Mouse (Mus musculus): Measurements from ENCODE around the gene Ndufa13. TPM values are rescaled to one million over a fixed set of nuclear protein-coding genes. Genes with fewer than 3 reads are reported as not detected.

The Ndufa13 gene
- total RNA-seq, 1 experiment: 146 TPM

DNA sequence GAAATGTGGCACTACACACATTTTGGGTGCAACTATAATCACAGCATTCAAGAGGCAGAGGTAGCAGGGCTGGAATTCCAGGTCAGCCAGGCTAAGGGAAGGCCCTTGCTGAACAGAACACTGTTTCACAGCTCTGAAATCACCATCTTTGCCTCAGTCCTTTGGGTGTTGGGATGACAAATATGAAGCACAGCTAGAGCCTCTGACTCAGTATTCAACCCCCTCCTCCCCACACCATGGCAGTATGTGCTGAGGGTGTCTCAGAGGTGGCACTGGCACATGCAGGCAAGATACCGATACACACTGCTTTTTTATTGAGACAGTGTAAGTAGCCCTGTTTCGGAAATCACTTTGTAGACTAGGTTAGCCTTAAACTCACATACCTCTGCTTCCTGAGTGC, 3.9 kb upstream of the Ndufa13 start:
- no peak overlapping the region for H3K27ac ChIP-seq (ENCODE audit: insufficient read depth, low read depth, low read length, poor library complexity, severe bottlenecking)
- H3K9ac ChIP-seq (ENCODE audit: insufficient read depth, low read depth, low read length, poor library complexity, severe bottlenecking): no peak overlapping the region
- H3K36me3 ChIP-seq (ENCODE audit: control insufficient read depth, insufficient read depth, low read length, poor library complexity, severe bottlenecking): peaks cover 32% of the 10 kb centered on the region
- in situ Hi-C loops (cut with MboI; ENCODE audit: low sequenced_read_pairs in 2 of 2, unreplicated experiment in 2 of 2): no loop called here
- H3K4me3 ChIP-seq (ENCODE audit: insufficient read depth in 1 of 2, low read depth in 1 of 2, low read length in 2 of 2, poor library complexity in 1 of 2, severe bottlenecking in 1 of 2): no peak overlapping the region
- TF ChIP-seq MAFK (IDR thresholded peaks at IDR 0.05; ENCODE audit: insufficient read depth, low read depth, low read length) (no peak), HCFC1 (IDR thresholded peaks at IDR 0.05; ENCODE audit: borderline replicate concordance, insufficient read depth, low read length) (no peak), ZC3H11A (IDR thresholded peaks at IDR 0.05; ENCODE audit: borderline replicate concordance, low read depth, low read length) (no peak), ZNF384 (IDR thresholded peaks at IDR 0.05; ENCODE audit: low read depth, low read length) (no peak), CHD2 (IDR thresholded peaks at IDR 0.05; ENCODE audit: low read depth, low read length) (no peak)
- H3K9me3 ChIP-seq (ENCODE audit: control insufficient read depth, insufficient read depth, low read depth, low read length): no peaks in the 10 kb centered on the region
- no peak for DNase-seq (ENCODE audit: low read depth, low spot score)
- H3K4me1 ChIP-seq (ENCODE audit: control insufficient read depth in 2 of 2, insufficient read depth in 2 of 2, low read length in 2 of 2, poor library complexity in 1 of 2): peaks cover 0 to 14% of the 10 kb centered on the region in 2 experiments; a peak in 2 of 4 replicates

DNA sequence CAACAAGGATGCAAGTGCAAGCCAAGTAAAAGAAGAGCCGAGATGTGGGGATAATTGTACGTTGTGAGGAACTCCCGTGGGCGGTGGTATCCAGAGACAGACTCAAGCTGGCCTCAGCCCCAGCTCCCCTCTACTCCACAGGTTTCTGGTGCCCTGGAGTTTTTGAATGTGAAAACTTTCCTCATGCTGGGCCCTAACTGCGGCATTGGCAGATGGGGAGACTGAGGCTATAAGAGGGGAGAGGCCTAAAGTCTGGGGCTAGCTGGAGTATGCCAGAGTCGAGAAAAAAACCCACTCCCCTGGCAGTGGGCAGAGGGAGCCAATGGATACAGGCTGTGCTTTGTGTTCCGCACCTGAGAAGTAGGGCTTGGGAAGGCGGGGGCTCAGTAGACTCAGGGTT, 1.7 kb upstream of the Ndufa13 start:
- no peak overlapping the region for H3K4me3 ChIP-seq (ENCODE audit: insufficient read depth in 1 of 2, low read depth in 1 of 2, low read length in 2 of 2, poor library complexity in 1 of 2, severe bottlenecking in 1 of 2)
- in situ Hi-C loops (cut with MboI; ENCODE audit: low sequenced_read_pairs in 2 of 2, unreplicated experiment in 2 of 2): no loop called here
- no peak for DNase-seq (ENCODE audit: low read depth, low spot score)
- peak overlapping the region; percentile 76; the same call in 1 of the 2 replicates for H3K9ac ChIP-seq (ENCODE audit: insufficient read depth, low read depth, low read length, poor library complexity, severe bottlenecking)
- H3K4me1 ChIP-seq (ENCODE audit: control insufficient read depth in 2 of 2, insufficient read depth in 2 of 2, low read length in 2 of 2, poor library complexity in 1 of 2): peaks cover 0 to 15% of the 10 kb centered on the region in 2 experiments; a peak in 2 of 4 replicates
- TF ChIP-seq HCFC1 (IDR thresholded peaks at IDR 0.05; ENCODE audit: borderline replicate concordance, insufficient read depth, low read length) (no peak), CHD2 (IDR thresholded peaks at IDR 0.05; ENCODE audit: low read depth, low read length) (no peak), ZNF384 (IDR thresholded peaks at IDR 0.05; ENCODE audit: low read depth, low read length) (no peak), MAFK (IDR thresholded peaks at IDR 0.05; ENCODE audit: insufficient read depth, low read depth, low read length) (no peak)
- H3K27ac ChIP-seq (ENCODE audit: insufficient read depth, low read depth, low read length, poor library complexity, severe bottlenecking): no peak overlapping the region
- peaks cover 12% of the 10 kb centered on the region for H3K36me3 ChIP-seq (ENCODE audit: control insufficient read depth, insufficient read depth, low read length, poor library complexity, severe bottlenecking)
- H3K9me3 ChIP-seq (ENCODE audit: control insufficient read depth, insufficient read depth, low read depth, low read length): no peaks in the 10 kb centered on the region

DNA sequence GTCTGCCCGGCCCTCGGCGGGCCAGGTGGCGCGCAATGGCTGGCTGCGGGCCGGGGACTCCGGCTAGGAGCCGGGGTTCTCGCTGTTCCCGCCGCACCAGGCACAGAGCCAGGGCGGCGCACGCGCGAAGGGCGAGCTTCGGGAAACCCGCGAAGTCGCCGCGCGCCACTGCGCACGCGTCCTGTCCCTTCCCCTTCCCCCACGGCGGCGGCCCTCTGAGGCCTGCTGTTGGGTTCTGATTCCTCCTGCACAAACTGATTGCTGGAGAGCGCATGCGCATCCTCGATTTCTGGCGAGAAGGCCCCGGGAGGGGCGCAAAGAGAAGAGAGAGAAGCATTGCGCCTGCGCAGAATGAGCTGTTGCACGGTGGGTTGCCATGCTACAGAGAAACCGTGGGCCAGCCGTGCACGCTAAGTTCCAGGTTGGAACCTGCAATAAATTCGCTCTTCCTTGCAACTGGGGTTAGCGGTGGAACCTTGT, 745 bp upstream of the Ndufa13 start:
- in situ Hi-C loops (cut with MboI; ENCODE audit: low sequenced_read_pairs in 2 of 2, unreplicated experiment in 2 of 2): no loop called here
- peaks cover 0 to 15% of the 10 kb centered on the region in 2 experiments; a peak in 2 of 4 replicates for H3K4me1 ChIP-seq (ENCODE audit: control insufficient read depth in 2 of 2, insufficient read depth in 2 of 2, low read length in 2 of 2, poor library complexity in 1 of 2)
- TF ChIP-seq MAFK (IDR thresholded peaks at IDR 0.05; ENCODE audit: insufficient read depth, low read depth, low read length) (no peak), ZNF384 (IDR thresholded peaks at IDR 0.05; ENCODE audit: low read depth, low read length) (no peak), CHD2 (IDR thresholded peaks at IDR 0.05; ENCODE audit: low read depth, low read length) (no peak), HCFC1 (IDR thresholded peaks at IDR 0.05; ENCODE audit: borderline replicate concordance, insufficient read depth, low read length) (no peak), ZC3H11A (IDR thresholded peaks at IDR 0.05; ENCODE audit: borderline replicate concordance, low read depth, low read length) (no peak)

DNA sequence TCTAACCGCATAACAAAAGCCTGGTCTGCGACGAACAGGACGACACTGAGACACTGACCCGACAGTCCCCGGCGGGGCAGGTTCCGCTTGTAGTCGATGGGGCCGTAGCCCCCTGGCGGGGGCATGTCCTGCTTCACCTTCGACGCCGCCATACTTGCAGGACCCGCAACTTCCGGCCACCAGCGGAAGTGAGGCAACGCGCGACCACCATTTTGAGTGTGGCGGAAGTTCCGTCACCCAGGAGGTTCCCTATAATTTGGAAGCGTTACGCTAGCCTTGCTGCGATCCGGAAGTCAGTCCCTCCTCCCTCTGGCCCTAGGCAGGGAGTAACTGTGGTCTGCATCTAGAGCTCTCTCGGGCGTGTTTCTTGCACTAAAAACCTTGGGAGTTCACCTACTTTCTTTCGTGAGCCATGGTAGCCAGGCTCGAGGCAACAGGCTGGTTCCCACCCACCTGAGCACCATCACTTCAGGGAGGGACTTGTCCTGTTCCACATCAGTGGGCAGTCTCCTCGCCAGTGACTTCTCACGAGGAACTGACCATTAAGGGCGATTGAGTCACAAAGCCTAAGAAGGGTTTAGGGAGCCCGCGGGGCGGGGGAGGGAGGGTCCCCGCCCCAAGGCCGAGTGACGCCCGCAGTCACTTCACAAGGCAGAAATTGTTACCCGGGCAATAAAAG, 735 bp downstream of the Ndufa13 start:
- H3K9me3 ChIP-seq (ENCODE audit: control insufficient read depth, insufficient read depth, low read depth, low read length): no peaks in the 10 kb centered on the region
- H3K4me3 ChIP-seq (ENCODE audit: insufficient read depth in 1 of 2, low read depth in 1 of 2, low read length in 2 of 2, poor library complexity in 1 of 2, severe bottlenecking in 1 of 2): peak overlapping the region; percentile 72 to 87
- peak overlapping the region; percentile 92 for H3K9ac ChIP-seq (ENCODE audit: insufficient read depth, low read depth, low read length, poor library complexity, severe bottlenecking)
- TF ChIP-seq HCFC1 (IDR thresholded peaks at IDR 0.05; ENCODE audit: borderline replicate concordance, insufficient read depth, low read length) (peak; percentile 97), ZNF384 (IDR thresholded peaks at IDR 0.05; ENCODE audit: low read depth, low read length) (no peak)
- peak overlapping the region; percentile 56 for H3K27ac ChIP-seq (ENCODE audit: insufficient read depth, low read depth, low read length, poor library complexity, severe bottlenecking)
- peaks cover 10% of the 10 kb centered on the region for H3K36me3 ChIP-seq (ENCODE audit: control insufficient read depth, insufficient read depth, low read length, poor library complexity, severe bottlenecking)
- in situ Hi-C loops (cut with MboI; ENCODE audit: low sequenced_read_pairs in 2 of 2, unreplicated experiment in 2 of 2): no loop called here
- H3K4me1 ChIP-seq (ENCODE audit: control insufficient read depth in 2 of 2, insufficient read depth in 2 of 2, low read length in 2 of 2, poor library complexity in 1 of 2): peaks cover 0 to 16% of the 10 kb centered on the region in 2 experiments; a peak in 2 of 4 replicates
- peak; percentile 91 for DNase-seq (ENCODE audit: low read depth, low spot score)

More for the DNA sequence above, 745 bp upstream of the Ndufa13 start:
- Histone ChIP-seq H3K4me3 (ENCODE audit: insufficient read depth in 1 of 2, low read depth in 1 of 2, low read length in 2 of 2, poor library complexity in 1 of 2, severe bottlenecking in 1 of 2) (peak overlapping the region; percentile 65 to 67), H3K27ac (ENCODE audit: insufficient read depth, low read depth, low read length, poor library complexity, severe bottlenecking) (peak overlapping the region; percentile 64), H3K9ac (ENCODE audit: insufficient read depth, low read depth, low read length, poor library complexity, severe bottlenecking) (peak overlapping the region; percentile 92), H3K36me3 (ENCODE audit: control insufficient read depth, insufficient read depth, low read length, poor library complexity, severe bottlenecking) (peaks cover 4% of the 10 kb centered on the region), H3K9me3 (ENCODE audit: control insufficient read depth, insufficient read depth, low read depth, low read length) (no peaks in the 10 kb centered on the region)
- DNase-seq (ENCODE audit: low read depth, low spot score): peak; percentile 100
